Mouse (Mus musculus): ENCODE results near the gene Brd3. TPM values are rescaled to one million over a fixed set of nuclear protein-coding genes. Genes with fewer than 3 reads are reported as not detected.

Gene Brd3
- total and polyA plus RNA-seq, 2 experiments, result 5.8 to 14.8 TPM

- H3K4me1 ChIP-seq (ENCODE audit: control insufficient read depth, insufficient read depth, low read length), result peaks cover 16% of the 10 kb centered on the region
- peaks cover 19% of the 10 kb centered on the region for H3K36me3 ChIP-seq (ENCODE audit: control insufficient read depth, insufficient read depth, low read length)
- H3K4me3 ChIP-seq (ENCODE audit: insufficient read depth, low read depth, low read length), result no peak overlapping the region
- TF ChIP-seq CTCF (IDR thresholded peaks at IDR 0.05; ENCODE audit: low read depth, low read length) (no peak), POLR2A (IDR thresholded peaks at IDR 0.05; ENCODE audit: extremely low read depth, insufficient read depth, low read length) (no peak)
- WGBS, result 55% methylated on average over 4 of the region's 4 CpGs
- H3K79me2 ChIP-seq (ENCODE audit: control insufficient read depth, insufficient read depth, low read length), result peaks cover 29% of the 10 kb centered on the region
- no peak overlapping the region for H3K9ac ChIP-seq (ENCODE audit: low read depth, low read length)
- H3K27me3 ChIP-seq (ENCODE audit: control insufficient read depth, insufficient read depth, low read length), result no peaks in the 10 kb centered on the region
- peak overlapping the region; percentile 9; the same call in 1 of the 2 replicates for H3K27ac ChIP-seq (replicated peaks; ENCODE audit: insufficient read depth, low read depth, low read length)
- DNase-seq (ENCODE audit: extremely low read depth, low read depth, low spot score), result peak; percentile 54
These were observed 44.6 kb downstream of the Brd3 start for GRCm38 (mm10) chr2:27462901-27463300.

GRCm38 (mm10) chr2:27461881-27462660, 45.4 kb downstream of the Brd3 start:
- peak; percentile 81 for DNase-seq (ENCODE audit: extremely low read depth, low read depth, low spot score)
- Histone ChIP-seq H3K27ac (replicated peaks; ENCODE audit: insufficient read depth, low read depth, low read length) (peak overlapping the region; percentile 64), H3K9ac (ENCODE audit: low read depth, low read length) (no peak overlapping the region), H3K36me3 (ENCODE audit: control insufficient read depth, insufficient read depth, low read length) (peaks cover 22% of the 10 kb centered on the region), H3K27me3 (ENCODE audit: control insufficient read depth, insufficient read depth, low read length) (no peaks in the 10 kb centered on the region), H3K4me1 (ENCODE audit: control insufficient read depth, insufficient read depth, low read length) (peaks cover 16% of the 10 kb centered on the region), H3K4me3 (ENCODE audit: insufficient read depth, low read depth, low read length) (no peak overlapping the region), H3K79me2 (ENCODE audit: control insufficient read depth, insufficient read depth, low read length) (peaks cover 20% of the 10 kb centered on the region)
- 21% methylated on average over 4 of the region's 4 CpGs for WGBS
- TF ChIP-seq POLR2A (IDR thresholded peaks at IDR 0.05; ENCODE audit: extremely low read depth, insufficient read depth, low read length), result no peak
- no peak for TF ChIP-seq CTCF (IDR thresholded peaks at IDR 0.05; ENCODE audit: low read depth, low read length)

GRCm38 (mm10) chr2:27460651-27461050, 46.8 kb downstream of the Brd3 start:
- no peak overlapping the region for H3K4me3 ChIP-seq (ENCODE audit: insufficient read depth, low read depth, low read length)
- TF ChIP-seq CTCF (IDR thresholded peaks at IDR 0.05; ENCODE audit: low read depth, low read length), result no peak
- H3K27me3 ChIP-seq (ENCODE audit: control insufficient read depth, insufficient read depth, low read length), result no peaks in the 10 kb centered on the region
- H3K4me1 ChIP-seq (ENCODE audit: control insufficient read depth, insufficient read depth, low read length), result peaks cover 16% of the 10 kb centered on the region
- H3K36me3 ChIP-seq (ENCODE audit: control insufficient read depth, insufficient read depth, low read length), result peaks cover 32% of the 10 kb centered on the region
- DNase-seq (ENCODE audit: extremely low read depth, low read depth, low spot score), result no peak
- no peak overlapping the region for H3K27ac ChIP-seq (replicated peaks; ENCODE audit: insufficient read depth, low read depth, low read length)
- H3K79me2 ChIP-seq (ENCODE audit: control insufficient read depth, insufficient read depth, low read length), result peaks cover 13% of the 10 kb centered on the region
- H3K9ac ChIP-seq (ENCODE audit: low read depth, low read length), result no peak overlapping the region
- 48% methylated on average over 9 of the region's 9 CpGs for WGBS

GRCm38 (mm10) chr2:27460163-27460562, 47.3 kb downstream of the Brd3 start:
- Histone ChIP-seq H3K27ac (replicated peaks; ENCODE audit: insufficient read depth, low read depth, low read length) (no peak overlapping the region), H3K79me2 (ENCODE audit: control insufficient read depth, insufficient read depth, low read length) (peaks cover 13% of the 10 kb centered on the region)

GRCm38 (mm10) chr2:27459735-27460134, 47.7 kb downstream of the Brd3 start:
- Histone ChIP-seq H3K4me3 (ENCODE audit: insufficient read depth, low read depth, low read length) (no peak overlapping the region), H3K4me1 (ENCODE audit: control insufficient read depth, insufficient read depth, low read length) (peaks cover 16% of the 10 kb centered on the region), H3K79me2 (ENCODE audit: control insufficient read depth, insufficient read depth, low read length) (peaks cover 13% of the 10 kb centered on the region), H3K27me3 (ENCODE audit: control insufficient read depth, insufficient read depth, low read length) (no peaks in the 10 kb centered on the region), H3K27ac (replicated peaks; ENCODE audit: insufficient read depth, low read depth, low read length) (no peak overlapping the region), H3K36me3 (ENCODE audit: control insufficient read depth, insufficient read depth, low read length) (peaks cover 40% of the 10 kb centered on the region), H3K9ac (ENCODE audit: low read depth, low read length) (no peak overlapping the region)
- no peak for DNase-seq (ENCODE audit: extremely low read depth, low read depth, low spot score)
- 88% methylated on average over 7 of the region's 7 CpGs for WGBS
- TF ChIP-seq POLR2A (IDR thresholded peaks at IDR 0.05; ENCODE audit: extremely low read depth, insufficient read depth, low read length) (no peak), CTCF (IDR thresholded peaks at IDR 0.05; ENCODE audit: low read depth, low read length) (no peak)

More at GRCm38 (mm10) chr2:27460163-27460562, 47.3 kb downstream of the Brd3 start:
- Histone ChIP-seq H3K36me3 (ENCODE audit: control insufficient read depth, insufficient read depth, low read length) (peaks cover 36% of the 10 kb centered on the region), H3K9ac (ENCODE audit: low read depth, low read length) (no peak overlapping the region), H3K27me3 (ENCODE audit: control insufficient read depth, insufficient read depth, low read length) (no peaks in the 10 kb centered on the region), H3K4me1 (ENCODE audit: control insufficient read depth, insufficient read depth, low read length) (peaks cover 16% of the 10 kb centered on the region), H3K4me3 (ENCODE audit: insufficient read depth, low read depth, low read length) (no peak overlapping the region)
- TF ChIP-seq POLR2A (IDR thresholded peaks at IDR 0.05; ENCODE audit: extremely low read depth, insufficient read depth, low read length), result no peak
- TF ChIP-seq CTCF (IDR thresholded peaks at IDR 0.05; ENCODE audit: low read depth, low read length), result no peak
- no peak for DNase-seq (ENCODE audit: extremely low read depth, low read depth, low spot score)
- 86% methylated on average over 5 of the region's 5 CpGs for WGBS

GRCm38 (mm10) chr2:27450226-27450625, 57.2 kb downstream of the Brd3 start:
- H3K9ac ChIP-seq (ENCODE audit: low read depth, low read length), result no peak overlapping the region
- 86% methylated on average over 14 of the region's 14 CpGs for WGBS
- no peaks in the 10 kb centered on the region for H3K27me3 ChIP-seq (ENCODE audit: control insufficient read depth, insufficient read depth, low read length)
- no peaks in the 10 kb centered on the region for H3K4me1 ChIP-seq (ENCODE audit: control insufficient read depth, insufficient read depth, low read length)
- H3K4me3 ChIP-seq (ENCODE audit: insufficient read depth, low read depth, low read length), result no peak overlapping the region
- DNase-seq (ENCODE audit: extremely low read depth, low read depth, low spot score), result no peak
- no peaks in the 10 kb centered on the region for H3K79me2 ChIP-seq (ENCODE audit: control insufficient read depth, insufficient read depth, low read length)
- H3K27ac ChIP-seq (replicated peaks; ENCODE audit: insufficient read depth, low read depth, low read length), result no peak overlapping the region
- no peak for TF ChIP-seq CTCF (IDR thresholded peaks at IDR 0.05; ENCODE audit: low read depth, low read length)
- TF ChIP-seq POLR2A (IDR thresholded peaks at IDR 0.05; ENCODE audit: extremely low read depth, insufficient read depth, low read length), result no peak
- peaks cover 42% of the 10 kb centered on the region for H3K36me3 ChIP-seq (ENCODE audit: control insufficient read depth, insufficient read depth, low read length)

All from liver, adult 2 months (tissue).